Mouse (Mus musculus) bone marrow, adult 2 months (tissue): ENCODE measurements at regions not wholly inside any gene's neighbourhood (a gene's known extent, or its start where the extent isn't known, plus 50 kb on each side); places are given as distances from the start of the nearest gene placed in this dataset.

ENCODE experiments used
- CTCF ChIP-seq: fragments of 200-500 bp; IDR thresholded peaks from 2 replicates; pipeline ENCODE4 v1.5.1; 2011; ENCODE audit warnings: low read length, control low read depth; ENCODE audit not compliant: control insufficient read depth, insufficient read depth
- POLR2A ChIP-seq: fragments of 200-500 bp; IDR thresholded peaks from 2 replicates; pipeline ENCODE4 v1.6.1; 2011; ENCODE audit warnings: low read depth, mild to moderate bottlenecking, control low read depth, low read length, borderline replicate concordance; ENCODE audit not compliant: control insufficient read depth

DNA sequence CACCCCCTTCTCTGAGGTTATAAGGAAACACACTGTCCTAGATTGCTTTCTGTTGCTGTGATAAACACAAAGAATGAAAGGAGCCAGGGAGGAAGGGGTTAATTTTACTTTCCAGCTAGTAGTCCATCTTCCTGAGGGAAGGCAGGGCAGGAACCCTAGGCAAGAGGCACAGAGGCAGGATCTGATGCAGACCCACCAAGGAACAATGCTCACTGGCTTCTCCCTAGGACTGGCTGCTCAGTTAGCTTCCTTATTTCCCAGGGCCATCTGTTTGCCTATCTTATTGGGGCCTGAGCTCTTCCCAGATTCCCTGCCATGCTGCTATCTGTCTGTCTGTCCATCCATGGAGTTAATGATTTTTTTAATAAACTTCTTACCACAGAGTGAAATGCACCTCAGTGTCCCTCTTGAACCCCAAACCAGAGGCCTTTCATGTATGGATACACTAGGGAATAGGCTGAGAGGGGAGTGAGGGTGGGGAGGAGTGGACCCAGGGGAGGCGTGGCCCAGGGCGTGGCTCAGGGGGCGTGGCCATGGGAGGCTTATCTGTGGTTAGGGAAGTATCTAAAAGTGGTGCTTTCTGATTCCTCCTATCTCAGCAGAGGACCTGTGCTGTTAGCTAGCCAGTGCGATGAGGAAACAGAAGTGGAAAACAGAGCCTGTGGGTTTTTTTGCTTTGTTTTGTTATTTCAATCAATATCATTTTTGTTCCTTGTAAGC lies 252.1 kb upstream of the Gadl1 start:
- no peak for TF ChIP-seq POLR2A
- no peak for TF ChIP-seq CTCF
